8 mouse cellular contexts compared by ENCODE assay signal in genomic region chr19:11819800-11820199, GRCm38 (mm10). TPM values are rescaled to one million over a fixed set of nuclear protein-coding genes. Genes with fewer than 3 reads are reported as not detected.
DNase-seq lines count a peak whose midpoint lies in the region; ATAC-seq lines count a peak whose summit lies in the region.

No protein-coding gene starts in this region.

- no peaks in the 10 kb centered on the region for H3K27me3 ChIP-seq in intestine, embryonic 15.5 days (replicated peaks)
- peaks cover 37% of the 10 kb centered on the region for H3K27me3 ChIP-seq in limb, embryonic 11.5 days (ENCODE audit: control insufficient read depth, insufficient read depth, low read length)
- H3K27me3 ChIP-seq in midbrain, embryonic 12.5 days, result peaks cover 34% of the 10 kb centered on the region

- peaks cover 10% of the 10 kb centered on the region; the same call in 1 of the 2 replicates for H3K4me1 ChIP-seq in intestine, embryonic 15.5 days (replicated peaks)
- no peaks in the 10 kb centered on the region for H3K4me1 ChIP-seq in limb, embryonic 11.5 days (ENCODE audit: control insufficient read depth, insufficient read depth, low read length)
- H3K4me1 ChIP-seq in midbrain, embryonic 12.5 days, result peaks cover 22% of the 10 kb centered on the region

- WGBS in intestine, embryonic 15.5 days, result 0% methylated on average over 15 of the region's 15 CpGs
- 1% methylated on average over 15 of the region's 15 CpGs for WGBS in limb, embryonic 11.5 days
- under 1% methylated on average over 15 of the region's 15 CpGs for WGBS in midbrain, embryonic 12.5 days

- ATAC-seq in intestine, embryonic 15.5 days, result peak; percentile 62
- peak; percentile 82; the same call in 1 of the 2 replicates for ATAC-seq in limb, embryonic 11.5 days (ENCODE audit: insufficient number of reproducible peaks, low FRiP score, low TSS enrichment, low read depth)
- peak; percentile 81 for ATAC-seq in midbrain, embryonic 12.5 days (ENCODE audit: low FRiP score, low read depth)
- no peak for ATAC-seq in inflammation-experienced regulatory T-cells, adult 6 months

- H3K27ac ChIP-seq in intestine, embryonic 15.5 days, result peak overlapping the region; percentile 17; the same call in 1 of the 2 replicates
- H3K27ac ChIP-seq in limb, embryonic 11.5 days (replicated peaks; ENCODE audit: low read depth, low read length), result no peak overlapping the region
- no peak overlapping the region for H3K27ac ChIP-seq in midbrain, embryonic 12.5 days (replicated peaks)

- H3K9me3 ChIP-seq in intestine, embryonic 15.5 days, result no peaks in the 10 kb centered on the region
- H3K9me3 ChIP-seq in limb, embryonic 11.5 days (ENCODE audit: control insufficient read depth, low read length), result no peaks in the 10 kb centered on the region
- H3K9me3 ChIP-seq in midbrain, embryonic 12.5 days, result no peaks in the 10 kb centered on the region

- peak overlapping the region; percentile 90 for H3K4me3 ChIP-seq in intestine, embryonic 15.5 days (replicated peaks)
- peak overlapping the region; percentile 51 for H3K4me3 ChIP-seq in limb, embryonic 11.5 days (ENCODE audit: low read depth, low read length)
- peak overlapping the region; percentile 64 for H3K4me3 ChIP-seq in midbrain, embryonic 12.5 days

- H3K36me3 ChIP-seq in intestine, embryonic 15.5 days, result no peaks in the 10 kb centered on the region
- H3K36me3 ChIP-seq in limb, embryonic 11.5 days (ENCODE audit: control insufficient read depth, insufficient read depth, low read length), result no peaks in the 10 kb centered on the region
- no peaks in the 10 kb centered on the region for H3K36me3 ChIP-seq in midbrain, embryonic 12.5 days

- peak; percentile 92 for DNase-seq in ZHBTc4 (ENCODE audit: low read depth, low spot score)
- peak; percentile 68 to 74 for DNase-seq in cerebellum, postnatal 36 days
- DNase-seq in gastrocnemius, postnatal 36 days, result peak; percentile 59 to 73
- DNase-seq in limb, embryonic 11.5 days (ENCODE audit: low spot score), result peak; percentile 92
- DNase-seq in skeletal muscle tissue, adult 2 months (ENCODE audit: low read depth, low spot score), result peak; percentile 28

- intact Hi-C loops in gastrocnemius, postnatal 36 days (cut with DNase I), result loop anchor here (5.0 kb wide), 1 partner anchor 42 kb away; no protein-coding TSS in a partner anchor

- H3K9ac ChIP-seq in intestine, embryonic 15.5 days, result 0 out of 2 replicates have a peak overlapping the region, but pooled peaks have one; percentile 81
- H3K9ac ChIP-seq in limb, embryonic 11.5 days (ENCODE audit: low read length), result no peak overlapping the region
- no peak overlapping the region; the same call in 1 of the 2 replicates for H3K9ac ChIP-seq in midbrain, embryonic 12.5 days (replicated peaks)

- H3K4me2 ChIP-seq in intestine, embryonic 15.5 days (replicated peaks), result peak overlapping the region; percentile 89
- H3K4me2 ChIP-seq in limb, embryonic 11.5 days (ENCODE audit: low read depth, severe bottlenecking), result peak overlapping the region; percentile 96
- H3K4me2 ChIP-seq in midbrain, embryonic 12.5 days (replicated peaks), result peak overlapping the region; percentile 77

RNA-seq across cellular contexts. Expression of gene Stx3, which starts 0.6 kb away (rescaled TPM):
- total RNA-seq in gastrocnemius, postnatal 36 days (2021), result 1 to 10 TPM; 1.4 to 2.7 TPM
- polyA plus RNA-seq in intestine, embryonic 15.5 days (2015; fragmentation: Nextera tagmentation; extraction: Ambion mirVana), result 41.6 and 44.8 TPM in 2 replicates
- polyA plus RNA-seq in limb, embryonic 11.5 days (2014; fragmentation: Nextera tagmentation; extraction: Ambion mirVana), result 6.8 and 8.4 TPM in 2 replicates
- 20.3 and 22.0 TPM in 2 replicates for polyA plus RNA-seq in midbrain, embryonic 12.5 days (2016; fragmentation: Nextera tagmentation; extraction: Ambion mirVana)
- polyA plus RNA-seq in inflammation-experienced regulatory T-cells, adult 6 months (2017; shearing (Covaris generic)), result 1 to 10 TPM; 2.1 to 3.3 (median 3.2) TPM

RNA-seq across cellular contexts. Expression of gene Olfr1417, which starts 19.2 kb away (rescaled TPM):
- not detected for total RNA-seq in gastrocnemius, postnatal 36 days (2021)
- polyA plus RNA-seq in intestine, embryonic 15.5 days (2015; fragmentation: Nextera tagmentation; extraction: Ambion mirVana), result not detected in 2 replicates
- not detected in 2 replicates for polyA plus RNA-seq in limb, embryonic 11.5 days (2014; fragmentation: Nextera tagmentation; extraction: Ambion mirVana)
- not detected in 2 replicates for polyA plus RNA-seq in midbrain, embryonic 12.5 days (2016; fragmentation: Nextera tagmentation; extraction: Ambion mirVana)
- not detected for polyA plus RNA-seq in inflammation-experienced regulatory T-cells, adult 6 months (2017; shearing (Covaris generic))

RNA-seq across cellular contexts. Expression of gene Olfr1418, which starts 41.1 kb away (rescaled TPM):
- total RNA-seq in gastrocnemius, postnatal 36 days (2021), result not detected
- not detected in 2 replicates for polyA plus RNA-seq in intestine, embryonic 15.5 days (2015; fragmentation: Nextera tagmentation; extraction: Ambion mirVana)
- not detected in 2 replicates for polyA plus RNA-seq in limb, embryonic 11.5 days (2014; fragmentation: Nextera tagmentation; extraction: Ambion mirVana)
- polyA plus RNA-seq in midbrain, embryonic 12.5 days (2016; fragmentation: Nextera tagmentation; extraction: Ambion mirVana), result not detected in 2 replicates
- not detected for polyA plus RNA-seq in inflammation-experienced regulatory T-cells, adult 6 months (2017; shearing (Covaris generic))

RNA-seq across cellular contexts. Expression of gene Mrpl16, which starts 49.6 kb away (rescaled TPM):
- total RNA-seq in gastrocnemius, postnatal 36 days (2021), result 10 to 100 TPM; 53.3 to 55.3 TPM
- 58.3 and 63.8 TPM in 2 replicates for polyA plus RNA-seq in intestine, embryonic 15.5 days (2015; fragmentation: Nextera tagmentation; extraction: Ambion mirVana)
- polyA plus RNA-seq in limb, embryonic 11.5 days (2014; fragmentation: Nextera tagmentation; extraction: Ambion mirVana), result 54.5 and 55.1 TPM in 2 replicates
- 45.7 and 48.7 TPM in 2 replicates for polyA plus RNA-seq in midbrain, embryonic 12.5 days (2016; fragmentation: Nextera tagmentation; extraction: Ambion mirVana)
- 10 to 100 TPM; 34.9 to 46.7 (median 44.9) TPM for polyA plus RNA-seq in inflammation-experienced regulatory T-cells, adult 6 months (2017; shearing (Covaris generic))

RNA-seq across cellular contexts. Expression of gene Olfr1419, which starts 55.1 kb away (rescaled TPM):
- total RNA-seq in gastrocnemius, postnatal 36 days (2021), result not detected
- not detected in 2 replicates for polyA plus RNA-seq in intestine, embryonic 15.5 days (2015; fragmentation: Nextera tagmentation; extraction: Ambion mirVana)
- not detected in 2 replicates for polyA plus RNA-seq in limb, embryonic 11.5 days (2014; fragmentation: Nextera tagmentation; extraction: Ambion mirVana)
- not detected in 2 replicates for polyA plus RNA-seq in midbrain, embryonic 12.5 days (2016; fragmentation: Nextera tagmentation; extraction: Ambion mirVana)
- not detected for polyA plus RNA-seq in inflammation-experienced regulatory T-cells, adult 6 months (2017; shearing (Covaris generic))

Comparison
In these comparisons a context has a peak if more than half of its experiments do, and no peak if none do; other contexts are left out.
1. DNase-seq: peak in every context shown above with its lines; median percentile 92 in ZHBTc4; 92 in limb, embryonic 11.5 days; 71 in cerebellum, postnatal 36 days; 66 in gastrocnemius, postnatal 36 days; 28 in skeletal muscle tissue, adult 2 months.